Mouse (Mus musculus) heart, embryonic 13.5 days (tissue): ENCODE data around the gene Txlng. TPM values are rescaled to one million over a fixed set of nuclear protein-coding genes. Genes with fewer than 3 reads are reported as not detected.

Experiments used
- ATAC-seq: fragments of 200-750 bp; cut with Nextera tagmentation; 2 replicates; pipeline ENCODE4 v1.8.0; 2017; ENCODE audit warnings: moderate TSS enrichment; ENCODE audit not compliant: insufficient number of reproducible peaks, low FRiP score, low TSS enrichment; ENCODE audit errors: extremely low read depth
- H3K27ac ChIP-seq: fragments of 300-500 bp; sonication (generic); replicated peaks from 2 replicates; pipeline ENCODE4 v1.5.1; 2015; ENCODE audit warnings: moderate library complexity, mild to moderate bottlenecking, inconsistent platforms
- H3K27me3 ChIP-seq: fragments of 300-500 bp; sonication (generic); replicated peaks from 2 replicates; pipeline ENCODE4 v1.6.1; 2015; ENCODE audit warnings: mild to moderate bottlenecking, inconsistent platforms
- H3K36me3 ChIP-seq: fragments of 300-500 bp; sonication (generic); 2 replicates; pipeline ENCODE4 v1.6.1; 2015; ENCODE audit warnings: mild to moderate bottlenecking, inconsistent platforms
- H3K4me1 ChIP-seq: fragments of 300-500 bp; sonication (generic); 2 replicates; pipeline ENCODE4 v1.6.1; 2015; ENCODE audit warnings: inconsistent platforms
- H3K4me2 ChIP-seq: fragments of 300-500 bp; sonication (generic); 2 replicates; pipeline ENCODE4 v1.6.1; 2015; ENCODE audit warnings: inconsistent platforms, mild to moderate bottlenecking, moderate library complexity
- H3K4me3 ChIP-seq: fragments of 300-500 bp; sonication (generic); 2 replicates; pipeline ENCODE4 v1.5.1; 2015; ENCODE audit warnings: moderate library complexity, mild to moderate bottlenecking, inconsistent platforms
- H3K9ac ChIP-seq: fragments of 300-500 bp; sonication (generic); 2 replicates; pipeline ENCODE4 v1.6.1; 2015; ENCODE audit warnings: inconsistent platforms, mild to moderate bottlenecking, moderate library complexity
- H3K9me3 ChIP-seq: fragments of 300-500 bp; sonication (generic); 2 replicates; pipeline ENCODE4 v1.6.1; 2016; ENCODE audit warnings: inconsistent platforms
- WGBS: fragments of 180-500 bp; shearing (Covaris S2); methylation state at CpG from one replicate; pipeline ENCODE4 v1.1.7; 2015; ENCODE audit warnings: mixed read lengths; 5-methylcytosine and 5-hydroxymethylcytosine counted together
- polyA plus RNA-seq: library from polyadenylated mRNA; unstranded; fragments of >200 nt; fragmentation: Nextera tagmentation; extraction: Ambion mirVana; gene quantifications from 2 replicates; pipeline ENCODE4 v1.2.1, GENCODE M21; 2015

The Txlng gene
- polyA plus RNA-seq, result 9.3 and 10.9 TPM in 2 replicates

- no peaks in the 10 kb centered on the region for H3K36me3 ChIP-seq
- H3K4me3 ChIP-seq, result peak within 1 kb of the TSS; percentile 66
- no peaks in the 10 kb centered on the region for H3K4me1 ChIP-seq
- H3K27ac ChIP-seq, result peak within 1 kb of the TSS; percentile 42; the same call in 1 of the 2 replicates
- H3K4me2 ChIP-seq, result peak within 1 kb of the TSS; percentile 87
- H3K9me3 ChIP-seq, result no peaks in the 10 kb centered on the region
- 11% methylated on average over 37 of the region's 37 CpGs for WGBS
- ATAC-seq, result peak; percentile 97
- H3K9ac ChIP-seq, result peak within 1 kb of the TSS; percentile 82
- H3K27me3 ChIP-seq, result peaks cover 4% of the 10 kb centered on the region
These were observed at the start of gene Txlng for GRCm38 (mm10) chrX:162829203-162829708. Gene Txlng, minus strand, starts transcription at chrX:162829454.

GRCm38 (mm10) chrX:162878236-162878635, 49.0 kb upstream of the Txlng start:
- H3K9me3 ChIP-seq, result no peaks in the 10 kb centered on the region

GRCm38 (mm10) chrX:162873761-162874160, 44.5 kb upstream of the Txlng start:
- Histone ChIP-seq H3K4me1 (no peaks in the 10 kb centered on the region), H3K36me3 (peaks cover 50% of the 10 kb centered on the region), H3K9me3 (no peaks in the 10 kb centered on the region), H3K9ac (no peak overlapping the region), H3K4me3 (no peak overlapping the region), H3K4me2 (no peak overlapping the region), H3K27me3 (no peaks in the 10 kb centered on the region), H3K27ac (no peak overlapping the region)
- no peak for ATAC-seq
- 90% methylated on average over 2 of the region's 2 CpGs for WGBS

More at GRCm38 (mm10) chrX:162878236-162878635, 49.0 kb upstream of the Txlng start:
- Histone ChIP-seq H3K4me2 (no peak overlapping the region), H3K27ac (no peak overlapping the region), H3K4me1 (no peaks in the 10 kb centered on the region), H3K36me3 (peaks cover 46% of the 10 kb centered on the region), H3K27me3 (no peaks in the 10 kb centered on the region), H3K9ac (no peak overlapping the region), H3K4me3 (no peak overlapping the region)
- 75% methylated on average over 3 of the region's 3 CpGs for WGBS
- no peak for ATAC-seq

GRCm38 (mm10) chrX:162871734-162872517, 42.7 kb upstream of the Txlng start:
- no peak overlapping the region for H3K27ac ChIP-seq
- H3K4me3 ChIP-seq, result no peak overlapping the region
- ATAC-seq, result no peak
- H3K4me2 ChIP-seq, result no peak overlapping the region
- no peaks in the 10 kb centered on the region for H3K4me1 ChIP-seq
- WGBS, result 27% methylated on average over 4 of the region's 4 CpGs
- H3K9me3 ChIP-seq, result no peaks in the 10 kb centered on the region
- no peaks in the 10 kb centered on the region for H3K27me3 ChIP-seq
- H3K36me3 ChIP-seq, result peaks cover 46% of the 10 kb centered on the region
- no peak overlapping the region for H3K9ac ChIP-seq

- H3K9ac ChIP-seq, result no peak overlapping the region
- H3K9me3 ChIP-seq, result no peaks in the 10 kb centered on the region
- H3K27ac ChIP-seq, result no peak overlapping the region
- H3K4me2 ChIP-seq, result no peak overlapping the region
- no peaks in the 10 kb centered on the region for H3K27me3 ChIP-seq
- no peak for ATAC-seq
- no peaks in the 10 kb centered on the region for H3K4me1 ChIP-seq
- WGBS, result 72% methylated on average over 3 of the region's 3 CpGs
- H3K36me3 ChIP-seq, result peaks cover 47% of the 10 kb centered on the region
- no peak overlapping the region for H3K4me3 ChIP-seq
These were observed 39.2 kb upstream of the Txlng start for GRCm38 (mm10) chrX:162868294-162868965.

- H3K27me3 ChIP-seq, result no peaks in the 10 kb centered on the region
- no peak overlapping the region for H3K4me2 ChIP-seq
- no peak for ATAC-seq
- WGBS, result 96% methylated on average over 1 of the region's 1 CpGs
- no peak overlapping the region for H3K9ac ChIP-seq
- H3K4me1 ChIP-seq, result no peaks in the 10 kb centered on the region
- H3K27ac ChIP-seq, result no peak overlapping the region
- H3K4me3 ChIP-seq, result no peak overlapping the region
- H3K9me3 ChIP-seq, result no peaks in the 10 kb centered on the region
- no peaks in the 10 kb centered on the region for H3K36me3 ChIP-seq
These were observed 19.4 kb upstream of the Txlng start for GRCm38 (mm10) chrX:162848682-162849081.

- Histone ChIP-seq H3K36me3 (no peaks in the 10 kb centered on the region), H3K4me3 (no peak overlapping the region), H3K27me3 (no peaks in the 10 kb centered on the region), H3K27ac (no peak overlapping the region), H3K9me3 (no peaks in the 10 kb centered on the region), H3K9ac (no peak overlapping the region), H3K4me1 (no peaks in the 10 kb centered on the region), H3K4me2 (no peak overlapping the region)
- ATAC-seq, result no peak
- WGBS, result 82% methylated on average over 3 of the region's 3 CpGs
These were observed 16.3 kb upstream of the Txlng start for GRCm38 (mm10) chrX:162845531-162845930.

GRCm38 (mm10) chrX:162844447-162845100, 15.3 kb upstream of the Txlng start:
- Histone ChIP-seq H3K4me3 (no peak overlapping the region), H3K4me2 (no peak overlapping the region), H3K27me3 (no peaks in the 10 kb centered on the region), H3K4me1 (no peaks in the 10 kb centered on the region), H3K36me3 (no peaks in the 10 kb centered on the region), H3K9ac (no peak overlapping the region), H3K27ac (no peak overlapping the region), H3K9me3 (no peaks in the 10 kb centered on the region)
- ATAC-seq, result no peak
- 58% methylated on average over 8 of the region's 8 CpGs for WGBS

- H3K4me3 ChIP-seq, result no peak overlapping the region
These were observed 2.8 kb upstream of the Txlng start for GRCm38 (mm10) chrX:162832101-162832500.

GRCm38 (mm10) chrX:162831542-162831941, 2.3 kb upstream of the Txlng start:
- peaks cover 4% of the 10 kb centered on the region for H3K27me3 ChIP-seq
- no peak overlapping the region for H3K4me3 ChIP-seq
- no peaks in the 10 kb centered on the region for H3K9me3 ChIP-seq
- no peaks in the 10 kb centered on the region for H3K4me1 ChIP-seq
- ATAC-seq, result no peak
- no peak overlapping the region for H3K9ac ChIP-seq
- 19% methylated on average over 1 of the region's 1 CpGs for WGBS
- no peaks in the 10 kb centered on the region for H3K36me3 ChIP-seq
- H3K27ac ChIP-seq, result no peak overlapping the region
- H3K4me2 ChIP-seq, result no peak overlapping the region

More at GRCm38 (mm10) chrX:162832101-162832500, 2.8 kb upstream of the Txlng start:
- no peaks in the 10 kb centered on the region for H3K4me1 ChIP-seq
- H3K9me3 ChIP-seq, result no peaks in the 10 kb centered on the region
- WGBS, result 59% methylated on average over 3 of the region's 3 CpGs
- no peak overlapping the region for H3K4me2 ChIP-seq
- H3K27ac ChIP-seq, result no peak overlapping the region
- H3K36me3 ChIP-seq, result no peaks in the 10 kb centered on the region
- no peak overlapping the region for H3K9ac ChIP-seq
- peaks cover 4% of the 10 kb centered on the region for H3K27me3 ChIP-seq
- ATAC-seq, result no peak

- Histone ChIP-seq H3K4me1 (no peaks in the 10 kb centered on the region), H3K9ac (no peak overlapping the region), H3K4me3 (no peak overlapping the region), H3K27me3 (peaks cover 4% of the 10 kb centered on the region), H3K27ac (no peak overlapping the region), H3K36me3 (no peaks in the 10 kb centered on the region), H3K4me2 (no peak overlapping the region), H3K9me3 (no peaks in the 10 kb centered on the region)
- WGBS, result 20% methylated on average over 1 of the region's 1 CpGs
- ATAC-seq, result no peak
These were observed 1.8 kb upstream of the Txlng start for GRCm38 (mm10) chrX:162831036-162831435.
